Mouse (Mus musculus) stomach, embryonic 16.5 days (tissue): Measurements from ENCODE around the gene Ergic3. TPM values are rescaled to one million over a fixed set of nuclear protein-coding genes. Genes with fewer than 3 reads are reported as not detected.

Experiments
- ATAC-seq: fragments of 200-750 bp; cut with Nextera tagmentation; 2 replicates; pipeline ENCODE4 v1.8.0; 2017; ENCODE audit warnings: moderate number of reproducible peaks, moderate TSS enrichment; ENCODE audit not compliant: insufficient read depth, low FRiP score
- H3K27ac ChIP-seq: fragments of 300-500 bp; sonication (generic); 2 replicates; pipeline ENCODE4 v1.5.1; 2014; ENCODE audit warnings: low read length
- H3K27me3 ChIP-seq: fragments of 300-500 bp; sonication (generic); 2 replicates; pipeline ENCODE4 v1.6.1; 2014; ENCODE audit warnings: low read length, control low read depth, mixed read lengths; ENCODE audit not compliant: control insufficient read depth, insufficient read depth
- H3K36me3 ChIP-seq: fragments of 300-500 bp; sonication (generic); 2 replicates; pipeline ENCODE4 v1.6.1; 2014; ENCODE audit warnings: low read length; ENCODE audit not compliant: control insufficient read depth, insufficient read depth
- H3K4me1 ChIP-seq: fragments of 300-500 bp; sonication (generic); 2 replicates; pipeline ENCODE4 v1.6.1; 2014; ENCODE audit warnings: low read length, control low read depth, mixed read lengths; ENCODE audit not compliant: control insufficient read depth, insufficient read depth
- H3K4me2 ChIP-seq: fragments of 300-500 bp; sonication (generic); 2 replicates; pipeline ENCODE4 v1.6.1; 2014; ENCODE audit warnings: low read depth, low read length, mixed read lengths
- H3K4me3 ChIP-seq: fragments of 300-500 bp; sonication (generic); replicated peaks from 2 replicates; pipeline ENCODE4 v1.5.1; 2014; ENCODE audit warnings: mild to moderate bottlenecking, low read length
- H3K9ac ChIP-seq: fragments of 300-500 bp; sonication (generic); 2 replicates; pipeline ENCODE4 v1.6.1; 2014; ENCODE audit warnings: low read length
- H3K9me3 ChIP-seq: fragments of 300-500 bp; sonication (generic); replicated peaks from 2 replicates; pipeline ENCODE4 v1.6.1; 2016; ENCODE audit warnings: low read length, control low read depth; ENCODE audit not compliant: control insufficient read depth
- WGBS: fragments of 180-500 bp; shearing (Covaris S2); extraction: QIAGEN DNeasy Blood & Tissue Kit; methylation state at CpG from one replicate; pipeline ENCODE4 v1.1.7; 2014; 5-methylcytosine and 5-hydroxymethylcytosine counted together
- polyA plus RNA-seq: library from polyadenylated mRNA; unstranded; fragments of >200 nt; fragmentation: Nextera tagmentation; extraction: Ambion mirVana; gene quantifications from 2 replicates; pipeline ENCODE4 v1.2.1, GENCODE M21; 2015

Ergic3 gene
- polyA plus RNA-seq, 1 experiment from 2014 or later, result 209 TPM

DNA sequence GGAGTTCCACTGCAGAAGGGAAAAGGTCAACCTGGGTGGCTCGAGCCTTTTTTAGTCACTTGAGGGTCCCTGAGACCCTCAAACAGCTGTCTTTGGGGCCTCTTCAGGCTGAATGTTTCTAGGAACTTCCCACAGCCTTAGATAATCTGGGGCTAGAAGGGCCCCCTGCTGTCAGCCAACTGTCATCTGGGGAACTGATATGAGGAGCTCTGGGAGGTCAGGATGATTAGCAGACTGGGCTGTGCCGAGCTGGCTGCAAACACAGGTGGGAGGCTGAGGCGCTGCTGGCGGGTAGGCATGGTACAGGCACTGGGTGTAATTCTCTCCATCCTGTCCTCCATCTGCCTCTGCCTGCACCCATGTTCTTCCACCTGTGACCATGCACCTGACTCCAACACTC is 18.8 kb upstream of the Ergic3 start:
- Histone ChIP-seq H3K4me3 (no peak overlapping the region), H3K36me3 (peaks cover 23% of the 10 kb centered on the region), H3K27ac (no peak overlapping the region), H3K9ac (no peak overlapping the region), H3K4me1 (no peaks in the 10 kb centered on the region), H3K4me2 (no peak overlapping the region), H3K9me3 (no peaks in the 10 kb centered on the region), H3K27me3 (no peaks in the 10 kb centered on the region)
- WGBS, result 68% methylated on average over 4 of the region's 4 CpGs
- 0 out of 2 replicates have a peak, but pooled peaks have one; percentile 51 for ATAC-seq

DNA sequence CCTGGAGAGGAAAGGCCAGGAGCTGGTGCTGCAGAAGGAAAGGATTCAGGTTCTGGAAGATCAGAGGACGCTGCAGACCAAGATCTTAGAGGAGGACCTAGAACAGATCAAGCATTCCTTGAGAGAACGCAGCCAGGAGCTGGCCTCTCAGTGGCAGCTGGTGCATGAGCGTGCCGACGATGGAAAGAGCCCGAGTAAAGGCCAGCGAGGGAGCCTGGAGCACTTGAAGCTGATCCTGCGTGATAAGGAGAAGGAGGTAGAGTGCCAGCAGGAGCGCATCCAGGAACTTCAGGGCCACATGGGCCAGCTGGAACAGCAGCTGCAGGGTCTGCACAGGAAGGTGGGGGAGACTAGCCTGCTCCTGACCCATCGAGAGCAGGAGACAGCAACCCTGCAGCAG is 16.7 kb upstream of the Ergic3 start:
- Histone ChIP-seq H3K27ac (no peak overlapping the region), H3K4me3 (no peak overlapping the region), H3K4me2 (no peak overlapping the region), H3K4me1 (no peaks in the 10 kb centered on the region), H3K9ac (no peak overlapping the region), H3K27me3 (no peaks in the 10 kb centered on the region), H3K36me3 (peaks cover 10% of the 10 kb centered on the region), H3K9me3 (no peaks in the 10 kb centered on the region)
- WGBS, result 92% methylated on average over 10 of the region's 10 CpGs
- no peak for ATAC-seq

DNA sequence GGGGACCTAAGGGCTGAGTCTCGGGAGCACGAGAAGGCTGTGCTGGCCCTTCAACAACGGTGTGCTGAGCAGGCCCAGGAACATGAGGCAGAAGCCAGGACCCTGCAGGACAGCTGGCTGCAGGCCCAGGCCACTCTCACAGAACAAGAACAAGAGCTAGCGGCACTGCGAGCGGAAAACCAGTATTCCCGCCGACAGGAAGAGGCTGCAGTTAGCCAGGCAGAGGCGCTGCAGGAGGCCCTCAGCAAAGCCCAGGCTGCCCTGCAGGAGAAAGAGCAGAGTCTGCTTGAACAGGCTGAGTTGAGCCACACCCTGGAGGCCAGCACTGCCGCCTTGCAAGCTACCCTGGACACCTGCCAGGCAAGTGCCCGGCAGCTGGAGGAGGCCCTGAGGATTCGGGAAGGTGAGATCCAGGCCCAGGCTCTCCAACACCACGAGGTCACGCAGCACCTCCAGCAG is 16.0 kb upstream of the Ergic3 start:
- Histone ChIP-seq H3K27me3 (no peaks in the 10 kb centered on the region), H3K9me3 (no peaks in the 10 kb centered on the region), H3K27ac (no peak overlapping the region), H3K4me1 (no peaks in the 10 kb centered on the region), H3K4me2 (no peak overlapping the region), H3K36me3 (peaks cover 5% of the 10 kb centered on the region; the same call in 1 of the 2 replicates), H3K9ac (0 out of 2 replicates have a peak overlapping the region, but pooled peaks have one; percentile 22), H3K4me3 (no peak overlapping the region)
- 73% methylated on average over 14 of the region's 14 CpGs for WGBS
- peak; percentile 61; the same call in 1 of the 2 replicates for ATAC-seq

DNA sequence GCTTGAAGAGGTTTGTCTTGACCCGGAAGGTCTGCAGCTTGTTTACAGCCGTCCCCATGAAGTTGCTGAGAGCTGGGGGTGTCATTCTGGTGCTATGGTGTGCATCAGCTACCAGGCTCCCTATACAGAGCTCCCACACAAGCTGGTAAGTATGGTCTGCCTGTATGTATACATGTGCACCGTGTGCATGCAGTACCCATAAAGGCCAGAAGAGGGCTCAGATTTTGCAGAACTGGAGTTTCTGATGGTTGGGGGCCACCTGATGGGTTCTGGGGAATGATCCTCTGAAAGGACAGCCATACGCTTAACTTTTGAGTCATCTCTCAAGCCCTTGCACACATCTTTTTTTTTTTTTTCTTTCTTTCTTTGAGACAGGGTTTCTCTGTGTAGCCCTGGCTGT is 2.5 kb upstream of the Ergic3 start:
- H3K4me2 ChIP-seq, result no peak overlapping the region
- no peaks in the 10 kb centered on the region for H3K9me3 ChIP-seq
- H3K27ac ChIP-seq, result no peak overlapping the region
- H3K27me3 ChIP-seq, result no peaks in the 10 kb centered on the region
- no peak overlapping the region for H3K9ac ChIP-seq
- 87% methylated on average over 4 of the region's 4 CpGs for WGBS
- ATAC-seq, result no peak
- no peak overlapping the region for H3K4me3 ChIP-seq
- H3K4me1 ChIP-seq, result 0 out of 2 replicates have a peak, but pooled peaks cover 4% of the 10 kb centered on the region
- H3K36me3 ChIP-seq, result no peaks in the 10 kb centered on the region; the same call in 1 of the 2 replicates

DNA sequence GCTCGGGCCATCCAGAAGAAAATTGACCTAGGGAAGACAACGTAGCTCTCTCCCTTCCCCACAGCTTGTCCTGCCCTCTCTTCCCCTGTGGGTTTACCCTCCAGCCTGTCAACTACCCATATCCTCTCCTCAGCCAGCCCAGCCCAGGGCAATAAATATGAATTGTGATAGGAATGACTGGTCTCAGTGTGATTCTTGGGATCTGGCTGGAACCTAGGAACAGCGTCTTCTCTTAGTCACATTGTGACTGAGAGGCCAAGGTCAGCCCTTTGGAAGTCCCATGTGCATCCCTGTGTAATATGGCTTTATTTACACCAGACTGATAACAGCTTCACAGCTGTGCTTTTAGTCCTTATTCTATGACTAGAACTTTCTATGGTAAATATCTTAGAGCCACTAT is 10.3 kb downstream of the Ergic3 start:
- Histone ChIP-seq H3K27ac (no peak overlapping the region), H3K4me1 (no peaks in the 10 kb centered on the region), H3K27me3 (no peaks in the 10 kb centered on the region), H3K9ac (no peak overlapping the region), H3K9me3 (no peaks in the 10 kb centered on the region), H3K4me2 (no peak overlapping the region), H3K4me3 (no peak overlapping the region), H3K36me3 (peaks cover 34% of the 10 kb centered on the region)
- no peak for ATAC-seq
- 81% methylated on average over 3 of the region's 3 CpGs for WGBS

DNA sequence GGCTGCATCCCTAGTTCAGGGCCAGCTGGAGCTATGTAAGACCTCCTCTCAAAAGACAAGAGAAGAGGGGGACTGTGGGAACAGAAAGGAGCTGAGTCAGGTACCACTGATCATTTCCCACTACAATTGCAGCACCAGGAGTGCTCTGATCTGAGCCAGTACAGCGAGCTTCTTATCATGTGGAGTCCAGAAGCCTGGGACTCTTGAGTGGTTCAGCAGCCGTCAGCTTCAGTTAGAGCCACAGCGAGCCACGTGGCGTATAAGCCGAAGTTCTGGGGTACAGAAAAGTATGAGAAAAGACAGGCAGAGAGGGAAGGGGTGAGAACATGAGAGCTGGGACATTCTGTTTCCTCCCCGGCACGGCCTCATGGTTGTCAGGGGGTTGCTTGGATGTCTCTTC is 13.4 kb downstream of the Ergic3 start:
- Histone ChIP-seq H3K4me1 (no peaks in the 10 kb centered on the region), H3K36me3 (peaks cover 15% of the 10 kb centered on the region; the same call in 1 of the 2 replicates), H3K9me3 (no peaks in the 10 kb centered on the region), H3K27me3 (no peaks in the 10 kb centered on the region), H3K9ac (no peak overlapping the region), H3K4me2 (no peak overlapping the region), H3K27ac (no peak overlapping the region), H3K4me3 (no peak overlapping the region)
- 78% methylated on average over 8 of the region's 8 CpGs for WGBS
- ATAC-seq, result no peak

DNA sequence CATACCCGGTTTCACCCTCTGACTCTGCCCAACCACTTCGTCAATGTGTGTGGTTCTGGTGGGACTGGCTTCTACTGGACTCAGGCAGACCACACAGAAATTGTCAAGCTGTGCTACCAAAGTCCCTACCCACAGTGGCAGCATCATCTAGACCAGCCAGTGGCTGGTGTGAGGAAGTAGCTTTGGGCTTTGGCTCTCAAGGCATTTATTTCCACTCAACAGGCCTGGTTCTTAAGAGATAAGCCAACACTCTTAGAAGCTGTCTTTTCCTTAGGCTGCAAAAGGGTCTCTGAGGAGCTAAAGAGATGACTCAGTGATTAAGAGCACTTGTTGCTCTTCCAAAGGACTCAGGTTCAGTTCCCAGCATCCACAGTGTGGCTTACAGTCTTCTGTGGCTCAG is 13.9 kb downstream of the Ergic3 start:
- Histone ChIP-seq H3K27ac (no peak overlapping the region), H3K36me3 (peaks cover 11% of the 10 kb centered on the region; the same call in 1 of the 2 replicates), H3K4me1 (no peaks in the 10 kb centered on the region), H3K4me3 (no peak overlapping the region), H3K27me3 (no peaks in the 10 kb centered on the region), H3K9me3 (no peaks in the 10 kb centered on the region), H3K4me2 (no peak overlapping the region), H3K9ac (no peak overlapping the region)
- 88% methylated on average over 2 of the region's 2 CpGs for WGBS
- ATAC-seq, result no peak

DNA sequence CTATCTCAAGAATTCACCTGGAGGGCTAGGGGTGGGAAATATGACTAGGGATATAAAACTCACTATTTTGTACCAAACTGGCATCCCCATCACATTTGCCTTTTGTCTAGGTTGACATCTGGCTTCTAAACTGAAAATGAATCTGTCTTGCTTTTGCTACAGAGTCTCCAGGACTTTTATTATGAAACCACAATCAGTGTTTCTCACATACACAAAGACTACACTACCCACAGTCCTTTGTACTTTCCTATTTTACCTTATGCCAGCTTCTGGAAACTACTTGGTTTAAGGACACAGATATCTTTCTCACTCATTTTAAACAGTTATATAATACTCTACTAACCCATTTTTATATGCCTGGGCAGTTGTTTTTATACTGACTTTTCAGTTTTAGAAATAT is 17.6 kb downstream of the Ergic3 start:
- H3K4me3 ChIP-seq, result no peak overlapping the region
- no peaks in the 10 kb centered on the region for H3K4me1 ChIP-seq
- ATAC-seq, result no peak
- no peak overlapping the region for H3K4me2 ChIP-seq
- no peak overlapping the region for H3K9ac ChIP-seq
- H3K27me3 ChIP-seq, result no peaks in the 10 kb centered on the region
- no peak overlapping the region for H3K27ac ChIP-seq
- H3K9me3 ChIP-seq, result no peaks in the 10 kb centered on the region
- no peaks in the 10 kb centered on the region for H3K36me3 ChIP-seq

DNA sequence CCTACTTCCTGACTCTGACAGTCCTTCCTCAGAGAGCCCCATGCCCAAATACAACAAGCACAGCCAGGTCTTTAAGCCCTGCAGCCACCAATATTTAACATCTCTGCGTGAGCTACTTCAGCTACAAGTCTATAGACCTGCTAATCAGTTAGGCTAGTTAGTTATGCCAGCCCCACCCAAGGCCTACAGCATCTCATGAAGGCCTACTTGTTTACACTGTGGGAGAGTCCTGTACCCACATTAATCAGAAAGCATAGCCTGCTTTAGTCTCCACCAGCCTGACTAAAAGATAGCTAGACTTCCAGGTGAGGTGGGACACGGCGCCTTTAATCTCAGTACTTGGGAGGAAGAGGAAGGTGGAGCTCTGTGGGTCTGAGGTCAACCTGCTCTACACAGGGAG is 31.5 kb downstream of the Ergic3 start:
- Histone ChIP-seq H3K4me3 (no peak overlapping the region), H3K27ac (no peak overlapping the region; the same call in 1 of the 2 replicates), H3K27me3 (no peaks in the 10 kb centered on the region), H3K4me1 (no peaks in the 10 kb centered on the region), H3K36me3 (no peaks in the 10 kb centered on the region), H3K9me3 (no peaks in the 10 kb centered on the region), H3K4me2 (no peak overlapping the region), H3K9ac (no peak overlapping the region)
- 63% methylated on average over 3 of the region's 3 CpGs for WGBS
- peak; percentile 91; the same call in 1 of the 2 replicates for ATAC-seq

DNA sequence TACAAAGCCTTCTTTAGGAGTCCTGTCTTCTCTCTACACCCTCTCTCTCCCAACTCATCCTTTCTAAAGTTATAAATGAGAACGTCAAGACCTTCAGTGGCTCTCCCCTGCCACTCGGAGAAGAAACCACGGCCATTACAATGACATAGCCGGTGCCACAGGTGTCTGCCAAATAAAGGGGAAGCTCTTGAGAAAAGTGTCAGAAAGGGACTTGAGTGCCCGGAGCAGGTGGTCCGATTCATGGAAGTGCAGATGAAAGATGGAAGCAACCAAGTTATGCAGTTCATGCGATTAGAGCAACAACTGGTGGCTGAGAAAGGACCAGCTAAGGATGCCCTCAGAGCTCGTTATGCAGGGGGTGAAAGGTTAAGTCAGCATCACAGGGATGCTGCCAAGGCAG is 35.1 kb downstream of the Ergic3 start:
- Histone ChIP-seq H3K36me3 (no peaks in the 10 kb centered on the region), H3K27ac (no peak overlapping the region), H3K4me2 (no peak overlapping the region), H3K4me3 (no peak overlapping the region), H3K4me1 (no peaks in the 10 kb centered on the region), H3K9me3 (no peaks in the 10 kb centered on the region), H3K27me3 (no peaks in the 10 kb centered on the region), H3K9ac (no peak overlapping the region)
- whole genome bisulfite sequencing, result 75% methylated on average over 8 of the region's 8 CpGs
- no peak for ATAC-seq
